8 mouse cellular contexts compared by ENCODE assay signal in genomic region chrX:134600659-134601379, GRCm38 (mm10). TPM values are rescaled to one million over a fixed set of nuclear protein-coding genes. Genes with fewer than 3 reads are reported as not detected.
A peak's percentile ranks its signal among the peaks of the same experiment; 100 is the strongest.
DNase-seq lines count a peak whose midpoint lies in the region; ATAC-seq and TF ChIP-seq lines count a peak whose summit lies in the region.

TSS of gene Gla (minus strand) at chrX:134601125.
TSS of gene Hnrnph2 (plus strand) at chrX:134601179.

- no peak for TF ChIP-seq CTCF in MEL (IDR thresholded peaks at IDR 0.05 in 2 of 3, conservative IDR thresholded peaks at IDR 0.05 in 1 of 3; ENCODE audit: control insufficient read depth in 1 of 3, insufficient read depth in 1 of 3, low read depth in 2 of 3, low read length in 3 of 3, poor library complexity in 1 of 3, severe bottlenecking in 1 of 3)
- TF ChIP-seq CTCF in cerebellum, adult 2 months (IDR thresholded peaks at IDR 0.05; ENCODE audit: borderline replicate concordance, insufficient read depth, low read depth, low read length), result no peak
- TF ChIP-seq CTCF in forebrain, postnatal 0 days (IDR thresholded peaks at IDR 0.05; ENCODE audit: low read depth), result no peak

- peaks cover 9 to 27% of the 10 kb centered on the region in 2 experiments for H3K36me3 ChIP-seq in MEL (ENCODE audit: control insufficient read depth in 1 of 2, insufficient read depth in 2 of 2, low read length in 2 of 2)
- H3K36me3 ChIP-seq in forebrain, postnatal 0 days (ENCODE audit: insufficient read depth), result no peaks in the 10 kb centered on the region
- H3K36me3 ChIP-seq in lung, embryonic 15.5 days, result no peaks in the 10 kb centered on the region

- H3K4me1 ChIP-seq in MEL (ENCODE audit: control insufficient read depth in 1 of 2, insufficient read depth in 2 of 2, low read length in 2 of 2), result peaks cover 11 to 13% of the 10 kb centered on the region in 2 experiments
- 0 out of 2 replicates have a peak, but pooled peaks cover 2% of the 10 kb centered on the region for H3K4me1 ChIP-seq in cerebellum, adult 2 months (ENCODE audit: control insufficient read depth, insufficient read depth, low read length)
- H3K4me1 ChIP-seq in forebrain, postnatal 0 days (ENCODE audit: insufficient read depth), result no peaks in the 10 kb centered on the region
- H3K4me1 ChIP-seq in lung, embryonic 15.5 days, result peaks cover 5% of the 10 kb centered on the region; the same call in 1 of the 2 replicates

- H3K27ac ChIP-seq in MEL (ENCODE audit: control insufficient read depth, low read depth, low read length), result peak within 1 kb of the TSS; percentile 80
- peak within 1 kb of the TSS; percentile 91 for H3K27ac ChIP-seq in cerebellum, adult 2 months (ENCODE audit: insufficient read depth, low read length)
- peak within 1 kb of the TSS; percentile 93 for H3K27ac ChIP-seq in forebrain, postnatal 0 days (ENCODE audit: low read depth, low read length)
- H3K27ac ChIP-seq in lung, embryonic 15.5 days, result peak within 1 kb of the TSS; percentile 86

- peak; percentile 70 to 91; a peak in 3 of 4 replicates for TF ChIP-seq POLR2A in MEL (IDR thresholded peaks at IDR 0.05; ENCODE audit: control insufficient read depth in 1 of 2, insufficient read depth in 1 of 2, low read depth in 1 of 2, low read length in 2 of 2, poor library complexity in 1 of 2)
- TF ChIP-seq POLR2A in cerebellum, adult 2 months (IDR thresholded peaks at IDR 0.05; ENCODE audit: borderline replicate concordance, insufficient read depth, low read length), result peak; percentile 55; the same call in 1 of the 2 replicates

- ATAC-seq in forebrain, postnatal 0 days, result peak; percentile 99
- ATAC-seq in lung, embryonic 15.5 days (ENCODE audit: borderline replicate concordance, extremely low read depth, low FRiP score, low TSS enrichment), result peak; percentile 97

- peak within 1 kb of the TSS; percentile 96 to 99 for H3K4me3 ChIP-seq in MEL (ENCODE audit: control insufficient read depth in 1 of 2, insufficient read depth in 1 of 2, low read depth in 2 of 2, low read length in 2 of 2)
- peak within 1 kb of the TSS; percentile 98 for H3K4me3 ChIP-seq in cerebellum, adult 2 months (replicated peaks; ENCODE audit: insufficient read depth, low read depth, low read length)
- peak within 1 kb of the TSS; percentile 56 for H3K4me3 ChIP-seq in forebrain, postnatal 0 days (ENCODE audit: low read depth, low read length)
- H3K4me3 ChIP-seq in lung, embryonic 15.5 days, result peak within 1 kb of the TSS; percentile 52

- peak in 1 of 2 experiments; percentile 27; a peak in 1 of 4 replicates for TF ChIP-seq EP300 in MEL (IDR thresholded peaks at IDR 0.05; ENCODE audit: low read depth in 1 of 2, low read length in 2 of 2)

- no peak for TF ChIP-seq RAD21 in MEL (IDR thresholded peaks at IDR 0.05; ENCODE audit: low read depth, low read length)

- H3K4me2 ChIP-seq in forebrain, postnatal 0 days (ENCODE audit: low read depth), result peak within 1 kb of the TSS; percentile 48
- peak within 1 kb of the TSS; percentile 60 for H3K4me2 ChIP-seq in lung, embryonic 15.5 days

- DNase-seq in MEL (ENCODE audit: low read depth, low spot score), result peak; percentile 100
- peak; percentile 89 to 96 for DNase-seq in cerebellum, adult 2 months
- peak; percentile 96 for DNase-seq in forebrain, postnatal 0 days
- peak; percentile 88 for DNase-seq in heart, postnatal 4 days
- peak; percentile 92 to 94 for DNase-seq in layer of hippocampus, adult 8-10 months (ENCODE audit: low spot score in 2 of 2)
- DNase-seq in ovary, adult 18-20 months (ENCODE audit: low spot score), result peak; percentile 88
- DNase-seq in thymus, postnatal 0 days (ENCODE audit: low spot score), result peak; percentile 94

- 10% methylated on average over 33 of the region's 33 CpGs for WGBS in cerebellum, adult 2 months
- 24% methylated on average over 33 of the region's 33 CpGs for WGBS in forebrain, postnatal 0 days
- 14% methylated on average over 33 of the region's 33 CpGs for WGBS in lung, embryonic 15.5 days

- no peaks in the 10 kb centered on the region for H3K9me3 ChIP-seq in MEL (replicated peaks; ENCODE audit: insufficient read depth, low read length)
- no peaks in the 10 kb centered on the region for H3K9me3 ChIP-seq in forebrain, postnatal 0 days (ENCODE audit: low read length)
- no peaks in the 10 kb centered on the region for H3K9me3 ChIP-seq in lung, embryonic 15.5 days

- H3K79me2 ChIP-seq in MEL (ENCODE audit: control insufficient read depth, insufficient read depth, low read length, poor library complexity), result peaks cover 34% of the 10 kb centered on the region

- H3K9ac ChIP-seq in MEL (ENCODE audit: control insufficient read depth, low read depth, low read length, poor library complexity, severe bottlenecking), result peak within 1 kb of the TSS; percentile 92
- H3K9ac ChIP-seq in forebrain, postnatal 0 days, result peak within 1 kb of the TSS; percentile 64
- H3K9ac ChIP-seq in lung, embryonic 15.5 days, result peak within 1 kb of the TSS; percentile 55

- H3K27me3 ChIP-seq in MEL (ENCODE audit: control insufficient read depth in 1 of 2, insufficient read depth in 2 of 2, low read length in 2 of 2), result no peaks in the 10 kb centered on the region
- no peaks in the 10 kb centered on the region for H3K27me3 ChIP-seq in cerebellum, adult 2 months (ENCODE audit: control insufficient read depth, insufficient read depth, low read length)
- no peaks in the 10 kb centered on the region for H3K27me3 ChIP-seq in forebrain, postnatal 0 days (ENCODE audit: insufficient read depth, low read length)
- no peaks in the 10 kb centered on the region for H3K27me3 ChIP-seq in lung, embryonic 15.5 days

TF ChIP-seq in MEL, 35 proteins besides CTCF, POLR2A, EP300 and RAD21 (continues in another document):
- TF ChIP-seq ZKSCAN1 (IDR thresholded peaks at IDR 0.05; ENCODE audit: low read depth, low read length) (no peak), POLR2AphosphoS5 (IDR thresholded peaks at IDR 0.05; ENCODE audit: borderline replicate concordance, low read depth, low read length) (peak; percentile 41; the same call in 1 of the 2 replicates), ZC3H11A (IDR thresholded peaks at IDR 0.05; ENCODE audit: low read depth, low read length) (no peak), ELF1 (IDR thresholded peaks at IDR 0.05; ENCODE audit: low read depth, low read length) (peak; percentile 95), ETS1 (IDR thresholded peaks at IDR 0.05; ENCODE audit: low read depth, low read length) (peak; percentile 93), MAFK (IDR thresholded peaks at IDR 0.05; ENCODE audit: borderline replicate concordance, low read depth, low read length) (no peak), ZMIZ1 (IDR thresholded peaks at IDR 0.05; ENCODE audit: low read depth, low read length) (peak; percentile 95), MYC (IDR thresholded peaks at IDR 0.05; ENCODE audit: low read depth, low read length) (peak; percentile 71; the same call in 1 of the 2 replicates), CHD1 (IDR thresholded peaks at IDR 0.05; ENCODE audit: low read depth, low read length) (no peak), TCF12 (IDR thresholded peaks at IDR 0.05; ENCODE audit: low read depth, low read length) (peak; percentile 35; the same call in 1 of the 2 replicates), MAZ (IDR thresholded peaks at IDR 0.05; ENCODE audit: low read depth, low read length) (no peak; the same call in 1 of the 2 replicates), JUND (IDR thresholded peaks at IDR 0.05; ENCODE audit: low read depth, low read length) (peak; percentile 57; the same call in 1 of the 2 replicates), KAT2A (conservative IDR thresholded peaks at IDR 0.05; ENCODE audit: low read depth, low read length) (peak; percentile 66), SIN3A (IDR thresholded peaks at IDR 0.05; ENCODE audit: low read length) (peak; percentile 98), BHLHE40 (IDR thresholded peaks at IDR 0.05; ENCODE audit: borderline replicate concordance, low read depth, low read length) (peak; percentile 97), SMC3 (IDR thresholded peaks at IDR 0.05; ENCODE audit: low read depth, low read length) (no peak), MAX (IDR thresholded peaks at IDR 0.05; ENCODE audit: low read length) (peak; percentile 99), TAL1 (IDR thresholded peaks at IDR 0.05; ENCODE audit: low read length) (no peak), MEF2A (IDR thresholded peaks at IDR 0.05; ENCODE audit: extremely low read depth, insufficient replicate concordance, low read depth, low read length, poor library complexity, severe bottlenecking) (no peak), ZNF384 (IDR thresholded peaks at IDR 0.05; ENCODE audit: low read depth, low read length) (no peak), E2F4 (IDR thresholded peaks at IDR 0.05; ENCODE audit: borderline replicate concordance, low read depth, low read length) (no peak), GABPA (IDR thresholded peaks at IDR 0.05; ENCODE audit: low read depth, low read length) (no peak; the same call in 1 of the 2 replicates)

RNA-seq across cellular contexts. Expression of gene Gla, which starts in this region (rescaled TPM):
- total RNA-seq in MEL (2012; rRNA removed), result 10.0 and 10.2 TPM in 2 replicates
- polyA plus RNA-seq in MEL (2012; ENCODE audit: insufficient read depth in 1 of 2, insufficient read length in 2 of 2, low read depth in 1 of 2, low replicate concordance in 2 of 2, missing spikeins in 1 of 2), result 10 to 100 TPM in 1 of 2 experiments, not detected in 1; 17.0 TPM
- 8.7 and 9.5 TPM in 2 replicates for polyA plus RNA-seq in cerebellum, adult 2 months (2012; rRNA removed)
- total RNA-seq in forebrain, postnatal 0 days (2014; rRNA removed), result 5.8 and 6.3 TPM in 2 replicates
- polyA plus RNA-seq in forebrain, postnatal 0 days (2015; fragmentation: Nextera tagmentation; extraction: Ambion mirVana), result 3.8 and 4.3 TPM in 2 replicates
- 1 to 10 TPM; 2.3 to 3.4 TPM for total RNA-seq in heart, postnatal 4 days (2021)
- total RNA-seq in layer of hippocampus, adult 8-10 months (2022), result 10 to 100 TPM in 2 of 4 experiments, 1 to 10 TPM in 2; 8.5 to 12.2 (median 10.2) TPM
- polyA plus RNA-seq in lung, embryonic 15.5 days (2015; fragmentation: Nextera tagmentation; extraction: Ambion mirVana), result 5.2 and 7.0 TPM in 2 replicates
- polyA plus RNA-seq in thymus, postnatal 0 days (2015; fragmentation: Nextera tagmentation; extraction: Ambion mirVana), result 4.9 and 7.1 TPM in 2 replicates

RNA-seq across cellular contexts. Expression of gene Hnrnph2, which starts in this region (rescaled TPM):
- 127 and 134 TPM in 2 replicates for total RNA-seq in MEL (2012; rRNA removed)
- polyA plus RNA-seq in MEL (2012; ENCODE audit: insufficient read depth in 1 of 2, insufficient read length in 2 of 2, low read depth in 1 of 2, low replicate concordance in 2 of 2, missing spikeins in 1 of 2), result 100 to 1,000 TPM; 200 to 295 TPM
- polyA plus RNA-seq in cerebellum, adult 2 months (2012; rRNA removed), result 104 and 107 TPM in 2 replicates
- 63.2 and 72.2 TPM in 2 replicates for total RNA-seq in forebrain, postnatal 0 days (2014; rRNA removed)
- 131 and 134 TPM in 2 replicates for polyA plus RNA-seq in forebrain, postnatal 0 days (2015; fragmentation: Nextera tagmentation; extraction: Ambion mirVana)
- 100 to 1,000 TPM; 102 to 105 TPM for total RNA-seq in heart, postnatal 4 days (2021)
- total RNA-seq in layer of hippocampus, adult 8-10 months (2022), result 100 to 1,000 TPM; 149 to 162 (median 155) TPM
- 161 and 168 TPM in 2 replicates for polyA plus RNA-seq in lung, embryonic 15.5 days (2015; fragmentation: Nextera tagmentation; extraction: Ambion mirVana)
- polyA plus RNA-seq in thymus, postnatal 0 days (2015; fragmentation: Nextera tagmentation; extraction: Ambion mirVana), result 123 and 128 TPM in 2 replicates

Comparison
In these comparisons a context has a peak if more than half of its experiments do, and no peak if none do; other contexts are left out.
1. Peak in every context shown above with its lines: DNase-seq, ATAC-seq, H3K4me3 ChIP-seq and H3K27ac ChIP-seq.